Mouse (Mus musculus): ENCODE results near the gene Psmb3.

The Psmb3 gene

GRCm38 (mm10) chr11:97668160-97668559 lies 35.0 kb upstream of the Psmb3 start:
- no peak for DNase-seq

GRCm38 (mm10) chr11:97669268-97669667 lies 33.9 kb upstream of the Psmb3 start:
- DNase-seq: peak; percentile 21 to 24

GRCm38 (mm10) chr11:97669829-97670228 lies 33.4 kb upstream of the Psmb3 start:
- peak; percentile 67 to 68 for DNase-seq

GRCm38 (mm10) chr11:97670234-97671176 lies 32.7 kb upstream of the Psmb3 start:
- peak in 1 of 2 experiments; percentile 27 for DNase-seq

GRCm38 (mm10) chr11:97671177-97671527 lies 32.0 kb upstream of the Psmb3 start:
- DNase-seq: no peak

- DNase-seq: no peak
Observed at GRCm38 (mm10) chr11:97673148-97673547, 30.1 kb upstream of the Psmb3 start.

- DNase-seq: no peak
Observed at GRCm38 (mm10) chr11:97676050-97676754, 27.0 kb upstream of the Psmb3 start.

GRCm38 (mm10) chr11:97677381-97677780 lies 25.8 kb upstream of the Psmb3 start:
- no peak for DNase-seq

- DNase-seq: no peak
Observed at GRCm38 (mm10) chr11:97677842-97678241, 25.4 kb upstream of the Psmb3 start.

GRCm38 (mm10) chr11:97678301-97678700 lies 24.9 kb upstream of the Psmb3 start:
- no peak for DNase-seq

- DNase-seq: no peak
Observed at GRCm38 (mm10) chr11:97680430-97680829, 22.8 kb upstream of the Psmb3 start.

- DNase-seq: no peak
Observed at GRCm38 (mm10) chr11:97682504-97683055, 20.6 kb upstream of the Psmb3 start.

- DNase-seq: no peak
Observed at GRCm38 (mm10) chr11:97684063-97684680, 19.0 kb upstream of the Psmb3 start.

- DNase-seq: peak; percentile 23 to 47
Observed at GRCm38 (mm10) chr11:97684766-97685165, 18.4 kb upstream of the Psmb3 start.

- peak; percentile 98 for DNase-seq
Observed at GRCm38 (mm10) chr11:97685613-97686321, 17.4 kb upstream of the Psmb3 start, which contains the start of gene Cisd3. Gene Cisd3 (plus strand): TSS chr11:97685826.

GRCm38 (mm10) chr11:97686322-97686908 lies 16.8 kb upstream of the Psmb3 start:
- peak; percentile 8 to 29 for DNase-seq

- peak; percentile 58 to 67 for DNase-seq
Observed at GRCm38 (mm10) chr11:97687061-97687460, 16.1 kb upstream of the Psmb3 start.

GRCm38 (mm10) chr11:97689861-97690260 lies 13.3 kb upstream of the Psmb3 start:
- DNase-seq: peak; percentile 35 to 77

- DNase-seq: no peak
Observed at GRCm38 (mm10) chr11:97694435-97694834, 8.8 kb upstream of the Psmb3 start.

GRCm38 (mm10) chr11:97694921-97695711 lies 8.1 kb upstream of the Psmb3 start:
- DNase-seq: peak; percentile 38 to 40
